Mouse (Mus musculus) lung, embryonic 14.5 days (tissue): ENCODE measurements around the gene Olfr598. TPM values are rescaled to one million over a fixed set of nuclear protein-coding genes. Genes with fewer than 3 reads are reported as not detected.
"Not testable (repeated sequence)": the region's sequence is repeated elsewhere in the genome, so short reads cannot be mapped to it uniquely, and the experiment has no call there.

Source experiments
- ATAC-seq: fragments of 200-750 bp; cut with Nextera tagmentation; 2 replicates; pipeline ENCODE4 v1.8.0; 2017; ENCODE audit warnings: mild to moderate bottlenecking, moderate TSS enrichment, moderate library complexity; ENCODE audit not compliant: insufficient read depth
- DNase-seq: peaks from one replicate; pipeline ENCODE4 v3.0.0-alpha.2; 2015
- H3K27ac ChIP-seq: fragments of 300-500 bp; sonication (generic); 2 replicates; pipeline ENCODE4 v1.5.1; 2014; ENCODE audit warnings: low read depth, mild to moderate bottlenecking, moderate library complexity
- H3K27me3 ChIP-seq: fragments of 300-500 bp; sonication (generic); 2 replicates; pipeline ENCODE4 v1.6.1; 2014; ENCODE audit warnings: low read length, control low read depth; ENCODE audit not compliant: insufficient read depth
- H3K36me3 ChIP-seq: fragments of 300-500 bp; sonication (generic); 2 replicates; pipeline ENCODE4 v1.6.1; 2014; ENCODE audit warnings: control low read depth; ENCODE audit not compliant: insufficient read depth
- H3K4me1 ChIP-seq: fragments of 300-500 bp; sonication (generic); 2 replicates; pipeline ENCODE4 v1.6.1; 2014; ENCODE audit warnings: antibody characterized with exemption, control low read depth; ENCODE audit not compliant: insufficient read depth
- H3K4me2 ChIP-seq: fragments of 300-500 bp; sonication (generic); 2 replicates; pipeline ENCODE4 v1.6.1; 2014; ENCODE audit warnings: mild to moderate bottlenecking
- H3K4me3 ChIP-seq: fragments of 300-500 bp; sonication (generic); 2 replicates; pipeline ENCODE4 v1.5.1; 2014; ENCODE audit warnings: low read depth, low read length
- H3K9ac ChIP-seq: fragments of 300-500 bp; sonication (generic); 2 replicates; pipeline ENCODE4 v1.6.1; 2014
- H3K9me3 ChIP-seq: fragments of 300-500 bp; sonication (generic); 2 replicates; pipeline ENCODE4 v1.6.1; 2016; ENCODE audit warnings: low read depth, low read length, control low read depth
- CTCF ChIP-seq: IDR thresholded peaks from 2 replicates; pipeline ENCODE4 v1.5.1; 2016; ENCODE audit warnings: antibody characterized with exemption, low read depth
- WGBS: fragments of 180-500 bp; shearing (Covaris S2); extraction: QIAGEN DNeasy Blood & Tissue Kit; methylation state at CpG from one replicate; pipeline ENCODE4 v1.1.7; 2014; 5-methylcytosine and 5-hydroxymethylcytosine counted together
- polyA plus RNA-seq: library from polyadenylated mRNA; unstranded; fragments of >200 nt; fragmentation: Nextera tagmentation; extraction: Ambion mirVana; gene quantifications from 2 replicates; pipeline ENCODE4 v1.2.1, GENCODE M21; 2014

The Olfr598 gene
- not detected in 2 replicates for polyA plus RNA-seq

- Histone ChIP-seq H3K9ac (no peak within 1 kb of the TSS), H3K27me3 (no peaks in the 10 kb centered on the region), H3K4me2 (no peak within 1 kb of the TSS), H3K4me3 (no peak within 1 kb of the TSS), H3K4me1 (no peaks in the 10 kb centered on the region), H3K9me3 (no peaks in the 10 kb centered on the region), H3K36me3 (no peaks in the 10 kb centered on the region), H3K27ac (no peak within 1 kb of the TSS)
- DNase-seq (no peak), ATAC-seq (no peak)
- TF ChIP-seq CTCF = no peak
Measured at GRCm38 (mm10) chr7:103323268-103323667, at the start of gene Olfr598. TSS of gene Olfr598 (plus strand) at chr7:103323568.

GRCm38 (mm10) chr7:103305348-103305747, 18.0 kb upstream of the Olfr598 start, which contains the start of gene Olfr596:
TSS of gene Olfr596 (plus strand) at chr7:103305648.
- H3K4me3 ChIP-seq, H3K4me2 ChIP-seq, H3K27me3 ChIP-seq, DNase-seq, H3K27ac ChIP-seq, H3K4me1 ChIP-seq, H3K9ac ChIP-seq, ATAC-seq, H3K9me3 ChIP-seq, H3K36me3 ChIP-seq: not testable (repeated sequence)
- 76% methylated on average over 2 of the region's 2 CpGs for WGBS

GRCm38 (mm10) chr7:103316015-103316414, 7.4 kb upstream of the Olfr598 start, which contains the start of gene Olfr597:
TSS of gene Olfr597 (plus strand) at chr7:103316315.
- not testable (repeated sequence) for H3K27me3 ChIP-seq, H3K27ac ChIP-seq, H3K9ac ChIP-seq, H3K4me2 ChIP-seq, ATAC-seq, H3K4me1 ChIP-seq, H3K9me3 ChIP-seq, DNase-seq, H3K36me3 ChIP-seq, H3K4me3 ChIP-seq
- 72% methylated on average over 2 of the region's 2 CpGs for whole genome bisulfite sequencing

- no peak for ATAC-seq
- no peaks in the 10 kb centered on the region for H3K36me3 ChIP-seq
- H3K4me1 ChIP-seq = no peaks in the 10 kb centered on the region
- no peaks in the 10 kb centered on the region for H3K27me3 ChIP-seq
- H3K4me3 ChIP-seq = no peak within 1 kb of the TSS
- no peak for DNase-seq
- WGBS = 93% methylated on average over 1 of the region's 1 CpGs
- no peaks in the 10 kb centered on the region for H3K9me3 ChIP-seq
- no peak within 1 kb of the TSS for H3K9ac ChIP-seq
- no peak for TF ChIP-seq CTCF
- no peak within 1 kb of the TSS for H3K4me2 ChIP-seq
- no peak within 1 kb of the TSS for H3K27ac ChIP-seq
Measured at GRCm38 (mm10) chr7:103335617-103336016, 12.2 kb downstream of the Olfr598 start, which contains the start of gene Olfr599. TSS of gene Olfr599 (plus strand) at chr7:103335917.

- ATAC-seq (no peak), DNase-seq (no peak)
- no peaks in the 10 kb centered on the region for H3K9me3 ChIP-seq
- no peak within 1 kb of the TSS for H3K4me2 ChIP-seq
- no peaks in the 10 kb centered on the region for H3K36me3 ChIP-seq
- H3K4me1 ChIP-seq = no peaks in the 10 kb centered on the region
- H3K4me3 ChIP-seq = no peak within 1 kb of the TSS
- H3K9ac ChIP-seq = no peak within 1 kb of the TSS
- TF ChIP-seq CTCF = no peak
- H3K27me3 ChIP-seq = no peaks in the 10 kb centered on the region
- no peak within 1 kb of the TSS for H3K27ac ChIP-seq
Measured at GRCm38 (mm10) chr7:103349569-103349968, 26.2 kb downstream of the Olfr598 start, which contains the start of gene Olfr600. TSS of gene Olfr600 (minus strand) at chr7:103349669.

- H3K4me3 ChIP-seq = no peak within 1 kb of the TSS
- no peak within 1 kb of the TSS for H3K27ac ChIP-seq
- no peaks in the 10 kb centered on the region for H3K9me3 ChIP-seq
- no peak for ATAC-seq
- no peak within 1 kb of the TSS for H3K4me2 ChIP-seq
- H3K4me1 ChIP-seq = no peaks in the 10 kb centered on the region
- H3K36me3 ChIP-seq = no peaks in the 10 kb centered on the region
- no peak for DNase-seq
- 92% methylated on average over 1 of the region's 1 CpGs for WGBS
- no peak within 1 kb of the TSS for H3K9ac ChIP-seq
- no peak for TF ChIP-seq CTCF
- H3K27me3 ChIP-seq = no peaks in the 10 kb centered on the region
Measured at GRCm38 (mm10) chr7:103362555-103362954, 39.2 kb downstream of the Olfr598 start, which contains the start of gene Olfr601. TSS of gene Olfr601 (minus strand) at chr7:103362655.

Other genes starting within 250 kb of the Olfr598 start
- not detected in 2 replicates for gene Olfr584, start 241.7 kb upstream of the Olfr598 start, polyA plus RNA-seq
- gene Olfr585, start 225.8 kb upstream of the Olfr598 start, polyA plus RNA-seq = not detected in 2 replicates
- gene Olfr586, start 197.9 kb upstream of the Olfr598 start, polyA plus RNA-seq = not detected in 2 replicates
- gene Olfr588-ps1, start 182.7 kb upstream of the Olfr598 start, polyA plus RNA-seq = not detected in 2 replicates
- gene Olfr589, start 167.2 kb upstream of the Olfr598 start, polyA plus RNA-seq = not detected in 2 replicates
- not detected in 2 replicates for gene Olfr591, start 145.2 kb upstream of the Olfr598 start, polyA plus RNA-seq
- not detected in 2 replicates for gene Olfr592, start 138.8 kb upstream of the Olfr598 start, polyA plus RNA-seq
- gene Olfr593, start 111.7 kb upstream of the Olfr598 start, polyA plus RNA-seq = not detected in 2 replicates
- gene Olfr594, start 106.6 kb upstream of the Olfr598 start, polyA plus RNA-seq = not detected in 2 replicates
- not detected in 2 replicates for gene Usp17ld, start 71.1 kb upstream of the Olfr598 start, polyA plus RNA-seq
- not detected in 2 replicates for gene Olfr596, start 17.9 kb upstream of the Olfr598 start, polyA plus RNA-seq
- gene Olfr597, start 7.3 kb upstream of the Olfr598 start, polyA plus RNA-seq = not detected in 2 replicates
- gene Olfr599, start 12.3 kb downstream of the Olfr598 start, polyA plus RNA-seq = not detected in 2 replicates
- gene Olfr600, start 26.1 kb downstream of the Olfr598 start, polyA plus RNA-seq = not detected in 2 replicates
- not detected in 2 replicates for gene Olfr601, start 39.1 kb downstream of the Olfr598 start, polyA plus RNA-seq
- not detected in 2 replicates for gene Olfr603, start 62.6 kb downstream of the Olfr598 start, polyA plus RNA-seq
- not detected in 2 replicates for gene Usp17lc, start 91.5 kb downstream of the Olfr598 start, polyA plus RNA-seq
- not detected in 2 replicates for gene Olfr605, start 121.9 kb downstream of the Olfr598 start, polyA plus RNA-seq
- gene Olfr606, start 125.5 kb downstream of the Olfr598 start, polyA plus RNA-seq = not detected in 2 replicates
- not detected in 2 replicates for gene Olfr607, start 140.6 kb downstream of the Olfr598 start, polyA plus RNA-seq
- not detected in 2 replicates for gene Olfr608, start 146.3 kb downstream of the Olfr598 start, polyA plus RNA-seq
- not detected in 2 replicates for gene Olfr609, start 174.5 kb downstream of the Olfr598 start, polyA plus RNA-seq
- not detected in 2 replicates for gene Olfr610, start 188.6 kb downstream of the Olfr598 start, polyA plus RNA-seq
- not detected in 2 replicates for gene Olfr611, start 197.3 kb downstream of the Olfr598 start, polyA plus RNA-seq
- not detected in 2 replicates for gene Olfr612, start 219.1 kb downstream of the Olfr598 start, polyA plus RNA-seq
- gene Olfr613, start 224.5 kb downstream of the Olfr598 start, polyA plus RNA-seq = not detected in 2 replicates
- not detected in 2 replicates for gene Olfr615, start 232.5 kb downstream of the Olfr598 start, polyA plus RNA-seq
- not detected in 2 replicates for gene Olfr616, start 245.6 kb downstream of the Olfr598 start, polyA plus RNA-seq
- not detected in 2 replicates for gene Olfr617, start 249.5 kb downstream of the Olfr598 start, polyA plus RNA-seq